Mouse (Mus musculus): ENCODE data around the gene Chrnb1. TPM values are rescaled to one million over a fixed set of nuclear protein-coding genes. Genes with fewer than 3 reads are reported as not detected.

Gene Chrnb1
- polyA plus RNA-seq, 1 experiment: not detected

DNA sequence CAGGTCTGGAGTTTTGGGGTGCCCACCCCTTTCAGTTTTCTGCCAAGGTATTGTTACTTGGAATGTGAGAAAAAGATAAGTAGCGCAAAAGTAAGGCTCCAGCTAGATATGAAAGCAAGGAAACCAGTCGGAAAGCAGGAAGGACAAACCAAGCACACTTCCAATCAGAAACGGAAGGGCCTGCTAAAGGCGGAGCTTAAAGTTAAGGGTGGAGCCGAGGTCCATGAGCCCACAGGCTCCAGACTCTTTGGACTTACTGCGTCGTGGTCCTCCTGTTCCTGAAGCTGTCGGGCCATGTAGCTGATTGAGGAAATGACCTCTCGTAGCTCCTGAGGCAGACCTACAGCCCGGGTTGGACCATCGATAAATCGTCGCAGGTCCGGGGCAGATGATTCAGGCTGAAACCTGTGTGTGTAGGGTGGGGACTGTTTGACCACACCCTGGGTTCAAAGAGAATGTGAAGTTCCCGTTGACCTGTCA is 10.9 kb downstream of the Chrnb1 start:
- Histone ChIP-seq H3K4me1 (ENCODE audit: control insufficient read depth, insufficient read depth, low read length) (no peaks in the 10 kb centered on the region), H3K27ac (ENCODE audit: insufficient read depth, low read depth, low read length) (no peak overlapping the region), H3K4me3 (ENCODE audit: insufficient read depth, low read depth, low read length) (no peak overlapping the region; the same call in 1 of the 2 replicates)
- WGBS: 43% methylated on average over 15 of the region's 15 CpGs
- TF ChIP-seq POLR2A (IDR thresholded peaks at IDR 0.05; ENCODE audit: insufficient read depth, low read depth, low read length) (no peak), CTCF (IDR thresholded peaks at IDR 0.05; ENCODE audit: insufficient read depth, low read depth, low read length) (no peak)

GRCm38 (mm10) chr11:69781828-69782227 is 13.9 kb downstream of the Chrnb1 start:
- TF ChIP-seq CTCF (IDR thresholded peaks at IDR 0.05; ENCODE audit: insufficient read depth, low read depth, low read length) (no peak), POLR2A (IDR thresholded peaks at IDR 0.05; ENCODE audit: insufficient read depth, low read depth, low read length) (no peak)
- 50% methylated on average over 4 of the region's 4 CpGs for WGBS
- Histone ChIP-seq H3K27ac (ENCODE audit: insufficient read depth, low read depth, low read length) (no peak overlapping the region), H3K4me3 (ENCODE audit: insufficient read depth, low read depth, low read length) (no peak overlapping the region), H3K4me1 (ENCODE audit: control insufficient read depth, insufficient read depth, low read length) (peaks cover 6% of the 10 kb centered on the region; the same call in 1 of the 2 replicates)

DNA sequence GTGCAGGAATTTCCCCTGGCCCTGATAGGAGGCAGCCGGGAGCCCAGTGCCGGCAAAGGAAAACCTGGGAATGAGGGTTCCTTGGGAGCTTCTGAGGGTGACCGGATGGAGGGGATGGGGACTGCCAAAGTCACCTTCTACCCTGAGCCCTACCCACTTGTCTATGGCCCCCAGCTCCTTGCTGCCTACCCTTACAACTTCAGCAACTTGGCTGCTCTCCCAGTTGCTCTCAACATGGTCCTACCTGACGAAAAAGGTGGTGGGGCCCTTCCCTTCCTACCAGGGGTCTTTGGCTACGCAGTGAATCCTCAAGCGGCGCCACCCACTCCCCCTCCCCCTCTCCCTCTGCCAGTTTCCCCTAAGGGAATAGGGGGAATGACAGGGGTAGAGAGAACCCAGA is 16.8 kb downstream of the Chrnb1 start:
- Histone ChIP-seq H3K27ac (ENCODE audit: insufficient read depth, low read depth, low read length) (no peak overlapping the region), H3K4me1 (ENCODE audit: control insufficient read depth, insufficient read depth, low read length) (peaks cover 15% of the 10 kb centered on the region), H3K4me3 (ENCODE audit: insufficient read depth, low read depth, low read length) (no peak overlapping the region)
- 68% methylated on average over 7 of the region's 7 CpGs for WGBS
- TF ChIP-seq POLR2A (IDR thresholded peaks at IDR 0.05; ENCODE audit: insufficient read depth, low read depth, low read length) (no peak), CTCF (IDR thresholded peaks at IDR 0.05; ENCODE audit: insufficient read depth, low read depth, low read length) (no peak)

DNA sequence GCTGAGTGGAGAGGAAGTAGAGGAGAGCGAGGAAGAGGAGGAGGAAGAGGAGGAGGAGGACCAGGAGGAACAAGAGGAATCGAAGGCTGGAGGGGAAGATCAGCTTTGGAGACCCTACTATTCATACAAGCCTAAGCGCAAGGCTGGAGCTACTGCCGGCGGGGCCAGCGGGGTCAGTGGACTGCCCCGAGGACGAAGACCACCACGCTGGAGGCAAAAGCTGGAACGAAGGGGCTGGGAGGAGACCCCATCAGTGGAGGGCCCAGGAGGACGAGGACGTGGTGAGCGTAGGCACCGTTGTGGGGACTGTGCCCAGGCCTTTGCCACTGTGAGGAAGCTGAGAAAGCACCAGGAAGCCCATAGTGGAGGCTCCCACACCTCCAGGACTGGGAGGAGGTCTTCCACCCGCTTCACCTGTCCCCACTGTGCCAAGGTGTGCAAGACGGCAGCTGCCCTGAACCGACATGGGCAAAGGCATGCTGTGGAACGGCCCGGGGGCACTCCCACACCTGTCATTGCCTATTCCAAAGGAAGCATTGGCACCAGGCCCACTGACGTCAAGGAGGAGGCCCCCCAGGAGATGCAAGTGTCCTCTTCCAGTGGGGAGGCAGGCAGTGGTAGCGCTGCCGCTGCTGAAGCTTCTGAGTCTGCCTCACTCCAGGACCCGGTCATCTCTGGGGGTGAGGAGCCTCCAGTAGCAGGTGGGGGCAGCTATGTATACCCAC is 17.3 kb downstream of the Chrnb1 start:
- Histone ChIP-seq H3K4me1 (ENCODE audit: control insufficient read depth, insufficient read depth, low read length) (peaks cover 15% of the 10 kb centered on the region), H3K4me3 (ENCODE audit: insufficient read depth, low read depth, low read length) (no peak overlapping the region), H3K27ac (ENCODE audit: insufficient read depth, low read depth, low read length) (no peak overlapping the region)
- no peak for TF ChIP-seq CTCF (IDR thresholded peaks at IDR 0.05; ENCODE audit: insufficient read depth, low read depth, low read length)
- TF ChIP-seq POLR2A (IDR thresholded peaks at IDR 0.05; ENCODE audit: insufficient read depth, low read depth, low read length): no peak
- 70% methylated on average over 23 of the region's 23 CpGs for WGBS

GRCm38 (mm10) chr11:69777504-69778257 is 18.1 kb downstream of the Chrnb1 start:
- no peak for TF ChIP-seq POLR2A (IDR thresholded peaks at IDR 0.05; ENCODE audit: insufficient read depth, low read depth, low read length)
- TF ChIP-seq CTCF (IDR thresholded peaks at IDR 0.05; ENCODE audit: insufficient read depth, low read depth, low read length): no peak
- Histone ChIP-seq H3K4me3 (ENCODE audit: insufficient read depth, low read depth, low read length) (no peak overlapping the region), H3K27ac (ENCODE audit: insufficient read depth, low read depth, low read length) (no peak overlapping the region), H3K4me1 (ENCODE audit: control insufficient read depth, insufficient read depth, low read length) (peaks cover 15% of the 10 kb centered on the region)
- 67% methylated on average over 26 of the region's 26 CpGs for WGBS

- 89% methylated on average over 20 of the region's 20 CpGs for WGBS
- TF ChIP-seq POLR2A (IDR thresholded peaks at IDR 0.05; ENCODE audit: insufficient read depth, low read depth, low read length) (no peak), CTCF (IDR thresholded peaks at IDR 0.05; ENCODE audit: insufficient read depth, low read depth, low read length) (no peak)
- Histone ChIP-seq H3K4me3 (ENCODE audit: insufficient read depth, low read depth, low read length) (no peak overlapping the region), H3K27ac (ENCODE audit: insufficient read depth, low read depth, low read length) (no peak overlapping the region), H3K4me1 (ENCODE audit: control insufficient read depth, insufficient read depth, low read length) (peaks cover 15% of the 10 kb centered on the region)
These were observed 19.3 kb downstream of the Chrnb1 start for GRCm38 (mm10) chr11:69776488-69776887.

- H3K4me3 ChIP-seq (ENCODE audit: insufficient read depth, low read depth, low read length): no peak overlapping the region
- H3K27ac ChIP-seq (ENCODE audit: insufficient read depth, low read depth, low read length): no peak overlapping the region
- TF ChIP-seq POLR2A (IDR thresholded peaks at IDR 0.05; ENCODE audit: insufficient read depth, low read depth, low read length): no peak
- no peak for TF ChIP-seq CTCF (IDR thresholded peaks at IDR 0.05; ENCODE audit: insufficient read depth, low read depth, low read length)
- H3K4me1 ChIP-seq (ENCODE audit: control insufficient read depth, insufficient read depth, low read length): peaks cover 15% of the 10 kb centered on the region
- 63% methylated on average over 10 of the region's 10 CpGs for WGBS
These were observed 20.0 kb downstream of the Chrnb1 start for GRCm38 (mm10) chr11:69775716-69776115.

GRCm38 (mm10) chr11:69774961-69775360 is 20.8 kb downstream of the Chrnb1 start:
- 62% methylated on average over 5 of the region's 5 CpGs for WGBS
- no peak overlapping the region for H3K4me3 ChIP-seq (ENCODE audit: insufficient read depth, low read depth, low read length)
- H3K4me1 ChIP-seq (ENCODE audit: control insufficient read depth, insufficient read depth, low read length): peaks cover 15% of the 10 kb centered on the region
- TF ChIP-seq POLR2A (IDR thresholded peaks at IDR 0.05; ENCODE audit: insufficient read depth, low read depth, low read length) (no peak), CTCF (IDR thresholded peaks at IDR 0.05; ENCODE audit: insufficient read depth, low read depth, low read length) (no peak)
- H3K27ac ChIP-seq (ENCODE audit: insufficient read depth, low read depth, low read length): no peak overlapping the region

- Histone ChIP-seq H3K27ac (ENCODE audit: insufficient read depth, low read depth, low read length) (no peak overlapping the region), H3K4me3 (ENCODE audit: insufficient read depth, low read depth, low read length) (peak overlapping the region; percentile 99; the same call in 1 of the 2 replicates), H3K4me1 (ENCODE audit: control insufficient read depth, insufficient read depth, low read length) (peaks cover 23% of the 10 kb centered on the region)
- WGBS: 52% methylated on average over 4 of the region's 4 CpGs
- no peak for TF ChIP-seq POLR2A (IDR thresholded peaks at IDR 0.05; ENCODE audit: insufficient read depth, low read depth, low read length)
- TF ChIP-seq CTCF (IDR thresholded peaks at IDR 0.05; ENCODE audit: insufficient read depth, low read depth, low read length): no peak
These were observed 28.2 kb downstream of the Chrnb1 start for GRCm38 (mm10) chr11:69767625-69767909.

All from olfactory bulb, adult 2 months (tissue).